Mouse (Mus musculus): ENCODE data around the gene Gba.

- TF ChIP-seq POLR2A (IDR thresholded peaks at IDR 0.05; ENCODE audit: borderline replicate concordance, insufficient read depth, low read length), result no peak
- no peak for TF ChIP-seq CTCF (IDR thresholded peaks at IDR 0.05; ENCODE audit: borderline replicate concordance, insufficient read depth, low read depth, low read length)
Observed at GRCm38 (mm10) chr3:89251365-89251895, 48.7 kb downstream of the Gba start.

Measured in cerebellum, adult 2 months (tissue).